Mouse (Mus musculus): Measurements from ENCODE around the gene Cgas. TPM values are rescaled to one million over a fixed set of nuclear protein-coding genes. Genes with fewer than 3 reads are reported as not detected.

Cgas gene
- polyA plus RNA-seq, 1 experiment from 2014 or later: 0.86 TPM

- no peak for DNase-seq (ENCODE audit: low spot score)
- TF ChIP-seq CTCF (IDR thresholded peaks at IDR 0.05) (no peak), EP300 (IDR thresholded peaks at IDR 0.05) (no peak)
- H3K4me2 ChIP-seq (replicated peaks; ENCODE audit: low read depth, low read length): peak overlapping the region; percentile 53; the same call in 1 of the 2 replicates
- H3K9me3 ChIP-seq (ENCODE audit: low read length): no peaks in the 10 kb centered on the region
- no peaks in the 10 kb centered on the region for H3K36me3 ChIP-seq (ENCODE audit: insufficient read depth, low read length)
- 0 out of 2 replicates have a peak overlapping the region, but pooled peaks have one; percentile 32 for H3K4me3 ChIP-seq (ENCODE audit: low read depth, low read length)
- peaks cover 6% of the 10 kb centered on the region; the same call in 1 of the 2 replicates for H3K4me1 ChIP-seq (ENCODE audit: insufficient read depth, low read depth, low read length)
- H3K27me3 ChIP-seq (replicated peaks; ENCODE audit: insufficient read depth, low read length): peaks cover 27% of the 10 kb centered on the region
- H3K27ac ChIP-seq (ENCODE audit: low read length): no peak overlapping the region
- ATAC-seq: no peak
- WGBS: 49% methylated on average over 9 of the region's 9 CpGs
- no peak overlapping the region for H3K9ac ChIP-seq (replicated peaks; ENCODE audit: low read depth)
These were observed 46.5 kb downstream of the Cgas start for GRCm38 (mm10) chr9:78396517-78396916.

GRCm38 (mm10) chr9:78395630-78396351 is 47.2 kb downstream of the Cgas start, which contains the start of gene Ddx43:
Gene Ddx43, plus strand, starts transcription at chr9:78395777.
- Histone ChIP-seq H3K4me1 (ENCODE audit: insufficient read depth, low read depth, low read length) (peaks cover 6% of the 10 kb centered on the region; the same call in 1 of the 2 replicates), H3K4me2 (replicated peaks; ENCODE audit: low read depth, low read length) (peak within 1 kb of the TSS; percentile 53), H3K27me3 (replicated peaks; ENCODE audit: insufficient read depth, low read length) (peaks cover 27% of the 10 kb centered on the region), H3K36me3 (ENCODE audit: insufficient read depth, low read length) (no peaks in the 10 kb centered on the region), H3K4me3 (ENCODE audit: low read depth, low read length) (peak within 1 kb of the TSS; percentile 32), H3K9ac (replicated peaks; ENCODE audit: low read depth) (no peak within 1 kb of the TSS), H3K9me3 (ENCODE audit: low read length) (no peaks in the 10 kb centered on the region), H3K27ac (ENCODE audit: low read length) (no peak within 1 kb of the TSS)
- 1% methylated on average over 88 of the region's 93 CpGs for WGBS
- TF ChIP-seq CTCF (IDR thresholded peaks at IDR 0.05) (no peak), EP300 (IDR thresholded peaks at IDR 0.05) (no peak)
- DNase-seq (ENCODE audit: low spot score) (peak; percentile 54), ATAC-seq (peak; percentile 88)

- no peak overlapping the region for H3K27ac ChIP-seq (ENCODE audit: low read length)
- H3K36me3 ChIP-seq (ENCODE audit: insufficient read depth, low read length): no peaks in the 10 kb centered on the region
- DNase-seq (ENCODE audit: low spot score): no peak
- H3K9me3 ChIP-seq (ENCODE audit: low read length): no peaks in the 10 kb centered on the region
- peaks cover 27% of the 10 kb centered on the region for H3K27me3 ChIP-seq (replicated peaks; ENCODE audit: insufficient read depth, low read length)
- TF ChIP-seq EP300 (IDR thresholded peaks at IDR 0.05): no peak
- TF ChIP-seq CTCF (IDR thresholded peaks at IDR 0.05): no peak
- ATAC-seq: no peak
- H3K4me3 ChIP-seq (ENCODE audit: low read depth, low read length): peak overlapping the region; percentile 32; the same call in 1 of the 2 replicates
- WGBS: 38% methylated on average over 11 of the region's 11 CpGs
- H3K9ac ChIP-seq (replicated peaks; ENCODE audit: low read depth): no peak overlapping the region
- peaks cover 6% of the 10 kb centered on the region; the same call in 1 of the 2 replicates for H3K4me1 ChIP-seq (ENCODE audit: insufficient read depth, low read depth, low read length)
- H3K4me2 ChIP-seq (replicated peaks; ENCODE audit: low read depth, low read length): peak overlapping the region; percentile 53
These were observed 47.8 kb downstream of the Cgas start for GRCm38 (mm10) chr9:78395244-78395629.

- WGBS: 67% methylated on average over 7 of the region's 7 CpGs
- Histone ChIP-seq H3K27me3 (replicated peaks; ENCODE audit: insufficient read depth, low read length) (peaks cover 27% of the 10 kb centered on the region), H3K4me2 (replicated peaks; ENCODE audit: low read depth, low read length) (no peak overlapping the region), H3K27ac (ENCODE audit: low read length) (no peak overlapping the region), H3K9me3 (ENCODE audit: low read length) (no peaks in the 10 kb centered on the region), H3K4me1 (ENCODE audit: insufficient read depth, low read depth, low read length) (peaks cover 6% of the 10 kb centered on the region; the same call in 1 of the 2 replicates), H3K36me3 (ENCODE audit: insufficient read depth, low read length) (no peaks in the 10 kb centered on the region), H3K9ac (replicated peaks; ENCODE audit: low read depth) (no peak overlapping the region), H3K4me3 (ENCODE audit: low read depth, low read length) (no peak overlapping the region)
- ATAC-seq (no peak), DNase-seq (ENCODE audit: low spot score) (no peak)
- TF ChIP-seq CTCF (IDR thresholded peaks at IDR 0.05): no peak
- no peak for TF ChIP-seq EP300 (IDR thresholded peaks at IDR 0.05)
These were observed 48.4 kb downstream of the Cgas start for GRCm38 (mm10) chr9:78394602-78395001.

GRCm38 (mm10) chr9:78393741-78394140 is 49.3 kb downstream of the Cgas start:
- ATAC-seq: no peak
- H3K4me3 ChIP-seq (ENCODE audit: low read depth, low read length): no peak overlapping the region
- no peaks in the 10 kb centered on the region for H3K36me3 ChIP-seq (ENCODE audit: insufficient read depth, low read length)
- no peaks in the 10 kb centered on the region for H3K9me3 ChIP-seq (ENCODE audit: low read length)
- H3K4me2 ChIP-seq (replicated peaks; ENCODE audit: low read depth, low read length): no peak overlapping the region
- TF ChIP-seq EP300 (IDR thresholded peaks at IDR 0.05) (no peak), CTCF (IDR thresholded peaks at IDR 0.05) (no peak)
- peaks cover 27% of the 10 kb centered on the region for H3K27me3 ChIP-seq (replicated peaks; ENCODE audit: insufficient read depth, low read length)
- no peak for DNase-seq (ENCODE audit: low spot score)
- 81% methylated on average over 10 of the region's 10 CpGs for WGBS
- no peak overlapping the region for H3K9ac ChIP-seq (replicated peaks; ENCODE audit: low read depth)
- peaks cover 6% of the 10 kb centered on the region; the same call in 1 of the 2 replicates for H3K4me1 ChIP-seq (ENCODE audit: insufficient read depth, low read depth, low read length)
- no peak overlapping the region for H3K27ac ChIP-seq (ENCODE audit: low read length)

- no peaks in the 10 kb centered on the region for H3K36me3 ChIP-seq (ENCODE audit: insufficient read depth, low read length)
- peaks cover 10% of the 10 kb centered on the region; the same call in 1 of the 2 replicates for H3K27me3 ChIP-seq (replicated peaks; ENCODE audit: insufficient read depth, low read length)
- DNase-seq (ENCODE audit: low spot score): no peak
- H3K4me3 ChIP-seq (ENCODE audit: low read depth, low read length): no peak overlapping the region
- TF ChIP-seq CTCF (IDR thresholded peaks at IDR 0.05) (no peak), EP300 (IDR thresholded peaks at IDR 0.05) (no peak)
- H3K4me1 ChIP-seq (ENCODE audit: insufficient read depth, low read depth, low read length): no peaks in the 10 kb centered on the region
- H3K4me2 ChIP-seq (replicated peaks; ENCODE audit: low read depth, low read length): no peak overlapping the region
- H3K9ac ChIP-seq (replicated peaks; ENCODE audit: low read depth): no peak overlapping the region
- H3K9me3 ChIP-seq (ENCODE audit: low read length): no peaks in the 10 kb centered on the region
- ATAC-seq: no peak
- WGBS: 48% methylated on average over 5 of the region's 5 CpGs
- H3K27ac ChIP-seq (ENCODE audit: low read length): no peak overlapping the region
These were observed 53.1 kb downstream of the Cgas start for GRCm38 (mm10) chr9:78389981-78390380.
